Mouse (Mus musculus): ENCODE measurements around the gene Aprt.

DNA sequence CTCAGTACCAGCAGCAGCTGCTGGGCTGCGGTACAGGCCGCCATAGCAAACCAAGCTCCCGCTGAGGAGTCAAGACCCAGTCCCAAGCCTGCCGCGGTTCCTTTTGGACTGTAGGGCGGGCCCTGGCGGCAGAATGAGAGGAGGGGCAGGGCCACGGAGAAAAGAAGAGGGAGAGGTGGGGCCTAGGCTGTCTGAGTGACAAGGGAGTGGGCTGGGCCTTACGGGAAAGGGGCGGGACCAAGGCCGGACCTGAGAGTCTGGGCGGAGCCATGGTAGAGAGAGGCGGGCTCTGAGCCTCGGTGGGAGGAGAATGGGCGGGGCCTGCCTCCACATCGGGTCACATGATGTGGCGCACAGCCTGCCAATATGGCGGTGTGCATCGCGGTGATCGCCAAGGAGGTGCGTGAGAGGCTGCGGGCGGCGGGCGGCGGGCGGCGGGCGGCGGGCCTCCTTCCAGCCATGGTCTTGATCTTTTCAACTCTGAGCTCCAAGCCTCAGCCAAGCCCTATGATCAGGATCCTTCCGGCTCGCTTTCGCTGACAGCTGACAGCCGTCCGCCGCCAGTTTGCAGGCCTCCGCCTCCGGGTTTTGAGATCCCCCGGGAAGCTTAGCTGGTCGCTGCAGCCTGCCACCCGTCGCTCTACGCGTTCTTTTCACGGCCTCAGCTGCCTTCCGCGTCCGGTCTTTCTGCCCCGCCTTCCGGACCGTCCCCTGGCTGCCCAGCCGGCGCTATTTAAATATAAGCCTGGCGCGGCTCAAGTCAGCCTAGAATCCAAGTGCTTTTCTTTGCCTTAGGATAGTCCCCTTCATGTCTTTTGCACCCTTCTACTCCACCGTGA is 34.8 kb upstream of the Aprt start, which contains the start of the genes Galns and Trappc2l:
- TF ChIP-seq CTCF (IDR thresholded peaks at IDR 0.05; ENCODE audit: low read depth, low read length): no peak
- TF ChIP-seq EP300 (IDR thresholded peaks at IDR 0.05; ENCODE audit: insufficient read depth, low read depth, low read length): 0 out of 2 replicates have a peak, but pooled peaks have one; percentile 15
- TF ChIP-seq POLR2A (IDR thresholded peaks at IDR 0.05; ENCODE audit: insufficient read depth, low read length): no peak
